Mouse (Mus musculus) cerebellum, adult 8-10 months (tissue): ENCODE data around the gene Mindy1.

Source experiments
- DNase-seq: peaks from one replicate; pipeline ENCODE4 v3.0.0; 2022

The Mindy1 gene

DNA sequence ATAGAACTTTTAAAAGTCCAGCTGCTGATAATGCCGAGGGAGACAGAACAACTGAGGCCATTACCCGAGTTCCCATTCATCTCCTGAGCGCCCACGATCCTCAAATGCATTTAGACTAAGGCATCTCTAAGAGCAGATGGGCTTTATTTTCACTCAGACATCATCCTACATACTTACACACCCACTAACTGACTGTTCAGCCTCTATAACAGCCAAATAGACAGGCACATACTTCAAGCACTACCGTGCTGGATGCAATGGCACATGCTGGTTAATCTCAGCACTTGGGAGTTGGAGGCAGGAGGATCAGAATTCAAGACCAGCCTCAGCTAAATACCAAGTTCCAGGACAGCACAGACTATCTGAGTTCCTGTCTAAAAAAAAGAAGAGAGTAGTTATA lies 11.4 kb upstream of the Mindy1 start:
- no peak for DNase-seq

DNA sequence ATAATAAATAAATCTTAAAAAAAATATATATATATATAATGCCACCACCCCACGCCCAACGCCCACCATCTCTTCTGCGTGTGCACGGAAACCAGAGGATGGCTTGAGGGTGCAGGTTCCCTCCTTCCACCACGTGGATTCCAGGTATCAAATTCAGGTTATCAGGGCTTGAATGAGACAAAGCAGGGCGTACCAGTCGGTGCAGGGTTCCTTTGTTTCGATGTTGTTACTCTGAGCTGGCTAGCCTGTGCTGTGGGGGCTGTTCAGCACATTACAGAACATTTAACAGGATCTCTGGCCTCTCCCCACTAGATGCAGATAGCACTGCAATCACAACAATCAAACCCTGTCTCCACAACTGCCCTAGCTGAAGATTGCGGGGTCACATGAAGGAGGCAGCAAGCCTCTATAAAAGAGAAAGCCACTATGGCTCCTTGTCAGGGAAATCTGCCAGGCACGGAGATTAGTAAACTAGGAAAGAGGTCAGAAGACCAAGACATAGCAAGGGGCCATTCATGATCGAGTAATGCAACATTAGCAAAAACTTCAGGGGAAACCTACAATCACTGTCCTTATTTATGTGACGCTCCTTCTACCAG lies 10.3 kb upstream of the Mindy1 start:
- no peak for DNase-seq

DNA sequence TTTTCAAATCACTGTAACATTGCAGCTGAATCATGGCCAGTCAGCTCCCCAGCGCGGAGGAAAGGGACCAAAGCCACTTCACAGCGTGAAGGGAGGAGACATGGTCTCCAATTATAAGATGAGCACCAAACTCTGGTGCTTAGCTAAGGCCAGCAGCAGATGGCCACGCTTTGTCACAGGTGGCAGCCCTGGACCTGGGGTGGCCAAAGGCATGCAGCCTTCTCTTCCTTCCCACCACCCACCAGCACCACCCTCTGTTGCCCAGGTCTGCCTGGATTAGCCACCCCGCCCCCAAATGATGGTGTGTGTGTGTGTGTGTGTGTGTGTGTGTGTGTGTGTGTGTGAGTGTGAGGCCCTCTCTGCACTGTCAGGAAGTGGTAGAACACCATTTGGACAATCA lies 7.7 kb upstream of the Mindy1 start:
- DNase-seq = peak; percentile 89

DNA sequence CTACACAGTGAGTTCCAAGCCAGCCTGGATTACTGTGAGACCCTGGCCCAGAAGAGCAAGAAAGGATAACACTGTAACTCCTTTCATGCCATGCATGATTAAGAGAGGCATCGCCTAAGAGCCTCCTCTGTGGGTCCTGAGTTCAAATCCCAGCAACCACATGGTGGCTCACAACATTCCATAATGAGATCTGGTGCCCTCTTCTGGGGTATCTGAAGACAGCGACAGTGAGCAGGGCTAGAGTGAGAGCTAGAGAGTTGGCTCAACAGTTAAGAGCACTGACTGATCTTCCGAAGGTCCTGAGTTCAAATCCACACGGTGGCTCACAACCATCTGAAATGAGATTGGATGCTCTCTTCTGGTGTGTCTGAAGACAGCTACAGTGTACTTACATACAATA lies 6.7 kb upstream of the Mindy1 start:
- DNase-seq = no peak

DNA sequence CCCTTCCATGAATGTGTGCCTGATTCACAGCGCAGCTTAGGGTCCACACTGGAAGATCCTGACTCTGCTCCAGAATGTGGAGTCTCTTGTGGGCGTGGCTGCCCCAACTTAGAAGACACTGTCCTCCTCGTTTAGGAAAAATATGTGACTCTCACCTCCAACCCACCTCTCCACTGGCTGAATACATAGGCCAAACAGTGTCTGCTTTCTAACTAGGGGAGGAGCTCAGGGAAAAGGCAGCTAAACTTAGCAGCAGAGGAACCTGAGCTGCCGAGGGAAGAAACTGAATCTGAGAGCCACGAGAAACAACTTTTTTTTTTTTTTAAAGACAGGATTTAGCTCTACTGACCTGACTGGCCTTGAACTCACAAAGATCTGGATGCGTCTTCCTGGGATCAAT lies 6.0 kb upstream of the Mindy1 start:
- DNase-seq = no peak

DNA sequence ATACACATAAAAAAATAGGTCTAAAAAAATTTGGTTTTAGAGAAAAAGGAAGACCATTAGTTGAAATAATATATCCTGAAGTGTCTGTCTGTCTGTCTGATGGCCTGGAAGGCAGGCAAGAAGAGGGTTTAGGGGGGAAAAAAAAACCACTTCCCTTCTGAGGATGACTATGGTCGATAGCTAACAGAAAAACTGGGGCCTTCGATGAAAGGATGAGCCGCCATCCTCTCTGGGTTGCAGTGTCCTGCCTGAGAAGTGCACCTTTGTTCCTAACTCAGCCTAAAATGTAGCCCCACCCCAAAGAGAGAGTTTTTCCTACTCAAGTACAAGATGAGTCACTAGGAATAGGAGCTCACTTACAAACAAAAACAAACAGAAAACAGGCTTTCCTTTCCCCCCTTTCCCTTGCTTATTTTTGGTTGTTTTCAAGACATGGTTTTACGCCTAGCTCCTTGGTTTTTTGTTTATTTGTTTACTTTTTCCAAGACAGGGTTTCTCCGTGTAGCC lies 4.7 kb upstream of the Mindy1 start:
- no peak for DNase-seq

DNA sequence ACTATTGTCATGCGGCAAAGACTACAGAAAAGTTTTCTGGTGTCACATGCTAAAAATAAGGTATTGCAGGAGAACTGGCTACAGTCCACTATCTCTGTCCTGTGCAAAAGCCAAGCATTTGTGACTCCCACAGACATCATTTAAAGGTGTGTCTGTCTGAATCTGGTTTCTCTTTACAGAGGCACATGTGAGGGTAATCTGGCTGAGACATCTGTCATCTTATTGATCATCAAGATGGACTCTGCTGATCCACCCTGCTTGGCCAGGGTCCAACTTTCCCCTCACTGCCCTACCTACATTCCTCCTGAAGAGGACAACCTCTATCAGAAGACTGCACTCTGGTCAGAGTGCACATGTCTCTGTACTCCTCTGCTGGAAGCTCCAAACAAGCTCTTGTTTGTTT lies 4.0 kb upstream of the Mindy1 start:
- no peak for DNase-seq

DNA sequence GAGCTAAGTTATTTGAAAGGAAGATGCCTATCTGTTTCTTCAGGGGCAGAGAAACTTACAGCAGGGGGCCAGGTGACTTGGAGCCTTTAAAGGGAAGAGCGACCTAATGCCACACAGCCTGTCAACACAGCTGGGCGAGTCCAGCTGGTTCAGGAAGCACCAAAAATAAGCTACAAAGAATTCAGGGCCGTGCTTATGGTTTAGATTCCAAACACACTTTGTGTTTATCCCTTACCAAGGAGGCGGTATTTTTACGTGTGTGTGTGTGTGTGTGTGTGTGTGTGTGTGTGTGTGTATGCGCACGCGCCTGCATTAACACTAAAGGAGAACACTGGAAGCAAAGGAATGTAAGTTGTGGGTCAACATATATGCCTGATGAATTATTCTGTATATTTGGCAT lies 398 bp upstream of the Mindy1 start:
- DNase-seq = no peak

DNA sequence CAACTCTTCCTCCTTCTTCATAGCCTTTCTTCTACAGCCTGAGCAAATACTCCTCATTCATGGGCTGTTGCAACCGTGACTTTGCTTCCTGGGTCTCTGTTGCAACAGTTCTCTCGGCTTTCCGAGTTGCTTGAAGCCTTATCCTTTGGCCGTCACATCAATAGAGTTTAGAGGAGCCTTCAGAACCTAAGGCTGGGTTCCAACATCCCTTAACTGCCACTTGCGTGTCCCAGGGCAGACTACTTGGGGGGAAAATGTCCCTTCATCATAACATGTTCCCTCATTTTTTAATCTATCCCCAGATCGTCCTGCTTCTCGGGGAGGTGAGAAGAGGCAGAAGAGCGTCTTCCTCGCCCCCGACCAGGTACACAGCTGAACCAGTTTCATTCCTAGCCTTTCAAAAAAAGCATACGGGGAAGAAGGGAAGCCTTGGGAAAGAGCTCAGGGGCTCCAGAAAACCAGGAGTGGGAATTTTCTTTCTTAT lies 1.3 kb downstream of the Mindy1 start:
- no peak for DNase-seq

DNA sequence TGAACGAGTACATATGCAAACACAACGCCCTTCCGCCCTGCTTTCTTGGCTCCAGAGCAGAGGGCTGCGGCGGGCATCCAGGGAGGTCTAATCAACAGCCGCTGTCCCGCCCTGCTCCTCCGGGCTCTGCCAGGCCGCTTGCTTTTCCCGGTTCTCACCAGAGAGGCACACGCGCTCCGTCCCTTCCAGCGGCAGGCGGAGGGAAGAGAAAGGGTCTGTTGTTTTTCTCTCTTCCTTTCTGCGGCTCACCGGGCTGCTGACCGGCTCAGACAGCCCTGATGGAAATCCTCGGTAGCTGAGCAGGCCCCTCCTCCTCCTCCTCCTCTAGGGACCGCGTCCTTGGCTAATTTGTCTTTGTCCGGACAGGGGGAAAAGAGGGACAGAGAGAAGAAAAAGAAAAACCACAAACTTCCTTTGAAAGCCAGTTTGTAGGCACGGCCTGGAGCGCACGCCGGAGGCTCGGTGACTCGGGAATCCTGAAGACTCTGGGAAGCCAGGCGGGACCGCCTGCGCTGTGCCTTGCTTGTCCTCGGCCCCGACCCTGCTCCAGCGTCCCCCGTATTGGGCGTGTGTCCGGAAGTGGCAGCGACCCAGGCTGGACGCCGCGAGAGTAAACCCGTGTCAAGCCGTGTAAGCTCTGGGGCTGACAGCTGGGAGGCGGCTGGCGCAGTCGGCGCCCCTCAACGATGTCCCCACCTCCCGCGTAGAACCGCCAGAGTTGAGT lies 1.9 kb downstream of the Mindy1 start:
- DNase-seq = peak; percentile 79

DNA sequence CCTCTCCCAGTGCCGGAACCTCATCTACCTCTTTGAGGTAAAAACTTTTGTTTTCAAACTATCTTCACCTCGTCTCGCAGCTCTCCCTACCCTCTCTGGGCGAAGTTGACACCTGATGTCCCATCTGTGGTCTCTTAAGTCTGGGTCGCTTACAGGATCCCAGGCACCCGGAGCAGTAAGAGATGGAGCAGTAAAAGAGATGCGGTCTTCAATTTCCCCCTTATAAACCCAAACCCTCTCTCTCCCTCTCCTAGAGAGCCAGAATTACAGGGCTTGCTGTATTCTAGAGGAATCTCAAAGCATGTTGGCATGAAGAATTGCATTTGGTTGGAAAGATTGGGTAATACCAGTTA lies 2.4 kb downstream of the Mindy1 start:
- no peak for DNase-seq

DNA sequence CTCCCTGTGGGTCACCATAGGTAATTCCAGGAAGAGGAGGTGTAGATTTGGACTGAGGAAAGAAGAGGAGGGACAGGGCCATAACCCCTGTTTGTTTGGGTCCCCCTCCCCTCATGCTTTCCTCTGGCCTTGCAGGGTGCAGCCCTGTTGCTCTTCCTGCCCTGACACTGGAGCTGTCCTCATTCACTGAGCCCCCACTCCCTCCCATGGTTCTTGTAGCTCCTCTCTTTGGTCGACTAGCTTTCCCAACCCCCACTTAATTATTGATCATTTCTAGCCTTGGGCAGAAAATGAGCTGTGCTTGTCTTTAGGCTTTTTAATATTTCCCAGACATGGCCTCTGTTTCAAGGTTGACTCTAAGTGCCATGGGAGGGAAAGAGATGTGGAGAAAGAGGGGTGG lies 2.9 kb downstream of the Mindy1 start:
- no peak for DNase-seq

DNA sequence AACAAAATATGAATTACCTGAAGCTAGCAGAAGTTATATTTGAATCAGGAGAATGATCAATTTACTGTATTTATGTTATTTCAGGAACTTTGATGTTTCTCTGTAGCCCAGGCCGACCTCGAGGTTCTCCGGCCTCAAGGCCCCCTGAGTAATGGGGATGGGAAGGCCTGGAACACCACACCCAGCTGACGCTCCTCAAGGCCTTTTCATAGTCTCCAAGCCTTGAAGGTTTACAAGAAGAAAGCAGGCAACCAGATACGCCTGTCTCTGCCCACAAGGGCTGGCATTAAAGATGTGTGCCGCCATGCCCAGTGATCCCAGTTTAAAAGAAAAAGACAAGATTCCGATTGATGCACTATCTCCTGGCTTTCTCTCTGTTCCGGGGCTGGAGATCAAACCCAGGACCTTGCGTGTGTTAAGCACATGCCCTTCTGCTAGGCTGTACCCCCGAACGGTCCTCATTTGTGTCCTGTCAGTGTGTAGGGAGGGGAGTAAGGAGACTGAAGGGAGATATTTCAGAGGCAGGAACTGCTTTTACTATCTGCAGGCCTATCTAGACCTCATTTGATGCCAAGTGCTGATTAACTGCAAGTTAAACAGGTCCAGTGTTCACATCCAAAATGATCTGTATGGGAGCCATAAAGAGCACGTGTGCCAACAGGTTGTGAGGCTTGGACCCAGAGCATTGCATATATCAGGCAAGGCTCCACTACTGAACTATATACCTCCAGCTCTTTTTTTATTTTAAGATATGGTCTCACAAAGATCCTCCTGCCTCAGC lies 3.5 kb downstream of the Mindy1 start:
- DNase-seq = no peak

DNA sequence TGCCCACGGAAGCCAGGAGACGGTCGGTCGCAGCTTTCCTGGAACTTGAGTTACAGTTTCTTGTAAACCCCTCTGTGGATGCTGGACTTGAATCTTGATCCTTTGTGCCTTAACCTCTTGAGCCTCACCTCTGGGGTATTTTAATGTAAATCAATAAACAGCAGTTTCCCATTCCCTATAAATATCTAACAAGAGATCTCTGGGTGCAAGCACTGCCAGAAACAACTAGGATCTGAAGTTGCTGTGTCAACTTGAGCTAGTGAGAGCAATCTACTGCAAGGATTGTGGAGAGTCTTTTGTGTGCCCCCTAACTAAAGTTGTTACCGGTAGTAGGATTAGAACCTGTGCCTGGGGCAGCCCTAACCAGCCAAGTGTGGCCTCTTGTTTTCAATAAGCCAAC lies 4.2 kb downstream of the Mindy1 start:
- DNase-seq = no peak

DNA sequence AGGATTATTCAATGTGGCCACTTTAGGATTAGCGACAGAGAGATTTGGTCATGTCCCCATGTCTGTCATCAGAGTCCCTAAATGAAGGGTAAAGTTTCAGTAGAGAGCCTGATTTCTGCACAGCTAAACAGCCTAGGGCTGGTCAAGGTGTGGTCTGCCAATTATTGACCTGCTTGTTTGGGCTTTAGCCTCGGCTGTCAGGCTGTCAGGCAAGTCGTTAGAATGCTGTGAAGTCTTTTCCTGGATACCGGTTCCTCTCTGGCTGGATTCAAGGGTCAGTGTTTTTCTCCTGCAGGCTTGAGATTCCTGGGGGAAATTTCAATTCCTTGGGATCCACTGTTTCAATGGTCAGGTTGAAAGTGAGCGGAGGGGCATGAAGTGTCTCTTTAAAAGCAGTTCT lies 4.9 kb downstream of the Mindy1 start:
- DNase-seq = no peak

DNA sequence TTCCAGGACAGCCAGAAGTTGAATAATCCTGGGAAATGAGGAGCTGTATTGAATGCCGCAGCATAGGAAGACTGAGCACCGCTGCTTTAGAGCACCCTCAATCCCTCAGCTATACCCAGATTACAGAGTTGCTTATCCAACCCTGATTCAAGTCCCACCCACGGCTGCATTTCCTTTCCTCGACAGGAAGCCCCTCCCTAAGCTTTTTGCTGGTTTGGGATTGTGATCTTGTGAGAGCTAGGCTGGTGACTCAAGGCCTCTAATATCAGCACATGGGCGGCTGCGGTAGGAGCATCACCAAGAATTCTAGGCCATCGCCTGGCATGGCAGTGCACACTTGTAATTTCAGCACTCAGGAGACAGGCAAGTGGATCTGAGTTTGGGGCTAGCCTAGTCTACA lies 5.4 kb downstream of the Mindy1 start:
- DNase-seq = no peak

DNA sequence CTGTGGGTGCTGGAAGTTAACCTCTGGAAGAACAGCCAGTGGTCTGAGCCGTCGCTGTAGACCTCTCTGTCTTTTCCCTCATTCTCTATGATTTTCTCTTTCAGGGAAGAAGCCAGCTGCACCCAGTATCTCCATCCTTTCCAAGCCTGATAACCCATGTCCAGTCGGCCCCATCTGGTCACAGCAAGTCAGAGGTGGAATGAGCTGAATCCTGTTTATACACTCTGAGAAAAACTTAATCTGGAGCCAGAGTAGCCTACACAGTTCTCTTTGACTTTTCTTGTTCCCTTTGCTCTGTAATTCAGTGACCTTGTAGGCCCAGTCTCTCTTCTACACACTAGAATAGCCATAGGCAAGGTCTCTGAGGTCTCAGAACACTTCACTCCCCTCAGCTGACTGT lies 6.4 kb downstream of the Mindy1 start:
- DNase-seq = no peak

DNA sequence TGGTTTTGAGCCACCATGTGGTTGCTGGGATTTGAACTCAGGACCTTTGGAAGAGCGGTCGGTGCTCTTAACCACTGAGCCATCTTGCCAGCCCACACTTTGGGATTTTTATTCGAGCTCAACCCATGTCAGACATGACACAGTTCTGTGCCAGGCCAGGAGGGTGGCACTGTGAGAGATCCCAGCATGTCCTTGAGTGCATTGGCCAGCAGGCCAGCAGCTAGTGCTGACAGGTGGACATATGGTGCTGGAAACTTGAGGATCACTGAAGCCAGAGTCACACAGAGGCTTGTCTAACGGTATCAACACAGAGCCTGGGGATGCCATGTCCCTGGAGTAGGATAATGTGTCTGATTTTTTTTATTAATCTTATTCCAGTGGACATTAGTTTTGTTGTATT lies 8.3 kb downstream of the Mindy1 start:
- peak; percentile 75 for DNase-seq

DNA sequence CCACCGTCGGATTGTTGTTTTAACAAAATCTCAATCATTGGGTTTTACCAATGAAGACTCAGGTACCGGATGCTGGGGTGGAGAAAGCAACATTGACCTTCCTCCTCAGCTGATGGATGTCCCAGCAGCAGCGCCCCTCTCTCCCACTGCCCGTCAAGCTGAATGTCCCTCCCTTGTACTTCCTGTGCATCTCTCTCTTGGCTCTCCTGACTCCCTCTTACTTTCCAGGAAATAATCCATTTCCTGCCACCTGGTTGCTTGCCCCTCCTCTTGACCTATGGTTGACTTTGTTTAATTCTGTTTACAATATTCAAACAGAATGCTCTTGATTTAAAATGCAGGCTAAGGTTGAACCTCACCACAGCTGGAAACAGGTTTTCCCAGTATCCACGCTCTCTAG lies 9.0 kb downstream of the Mindy1 start:
- no peak for DNase-seq

DNA sequence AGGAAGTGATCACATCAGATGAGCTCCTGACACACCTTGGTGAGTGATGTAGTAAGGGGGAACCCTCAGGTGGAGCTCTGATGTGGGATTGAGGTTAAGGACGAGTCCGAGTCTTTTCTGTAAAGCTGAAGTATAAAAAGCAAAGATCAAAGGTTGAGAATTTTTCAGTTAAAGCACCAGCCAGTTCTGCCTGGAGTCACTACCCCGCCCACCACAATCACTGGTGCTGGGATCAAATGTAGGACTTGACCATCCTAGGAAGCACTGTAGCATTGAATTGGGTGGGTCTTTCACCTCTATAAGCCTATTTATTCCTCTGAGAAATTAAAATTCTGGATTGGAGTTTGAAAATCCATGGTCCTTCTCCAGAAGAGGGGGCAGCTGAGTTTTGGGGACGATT lies 9.9 kb downstream of the Mindy1 start:
- DNase-seq = no peak

DNA sequence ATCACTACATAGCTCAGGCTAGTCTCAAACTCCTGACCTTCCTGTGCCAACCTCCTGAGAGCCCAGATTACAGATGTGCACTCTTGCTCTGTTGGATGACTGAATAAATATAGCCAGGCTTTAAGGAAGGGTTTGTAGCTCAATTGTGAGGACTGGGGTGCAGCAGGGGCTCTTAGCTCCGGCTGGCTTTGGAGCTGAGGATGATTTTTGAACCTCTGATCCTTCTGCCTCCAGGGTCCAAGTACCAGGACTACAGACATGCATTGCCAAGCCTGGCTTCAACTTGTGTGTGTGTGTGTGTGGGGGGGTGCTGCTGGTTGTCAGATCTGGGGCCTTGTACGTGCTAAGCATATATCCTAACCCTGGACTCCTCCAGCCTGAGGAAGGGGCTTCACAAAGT lies 11.8 kb downstream of the Mindy1 start:
- DNase-seq = no peak

DNA sequence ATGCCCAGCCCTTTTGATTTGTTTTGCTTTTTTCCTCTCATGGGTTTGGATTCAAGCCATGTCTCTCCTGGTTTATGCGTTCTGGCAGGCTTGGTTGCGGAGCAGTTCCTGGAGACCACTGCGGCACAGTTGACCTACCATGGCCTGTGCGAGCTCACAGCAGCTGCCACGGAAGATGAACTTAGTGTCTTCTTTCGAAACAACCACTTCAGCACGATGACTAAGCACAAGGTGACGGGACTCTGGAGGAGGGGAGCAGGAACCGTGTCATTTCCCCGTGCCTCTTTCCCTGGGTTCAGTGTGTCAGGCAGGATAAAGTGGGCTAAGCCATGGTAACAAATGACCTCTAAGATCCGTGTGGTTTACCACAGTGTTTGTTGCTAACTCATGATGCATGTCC lies 12.4 kb downstream of the Mindy1 start:
- DNase-seq = no peak

DNA sequence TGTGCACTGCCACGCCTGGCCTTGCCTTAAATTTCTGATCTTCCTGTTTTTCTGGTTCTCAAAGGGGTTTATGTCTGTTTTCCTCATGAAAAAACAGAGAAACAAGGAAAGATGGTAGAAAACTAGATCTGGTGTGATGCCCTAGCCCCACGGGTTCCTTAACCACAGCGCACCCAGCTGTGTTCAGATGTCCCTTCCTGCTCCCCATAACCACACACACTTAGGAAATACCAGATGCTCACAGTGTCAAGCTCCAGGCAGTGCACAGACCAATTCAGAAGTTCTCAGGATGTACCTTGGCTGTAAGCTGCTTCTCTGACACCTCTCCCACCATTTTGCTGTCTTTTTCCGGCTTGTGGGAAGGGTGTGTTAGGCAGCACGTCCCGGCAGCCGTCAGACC lies 13.2 kb downstream of the Mindy1 start:
- no peak for DNase-seq

DNA sequence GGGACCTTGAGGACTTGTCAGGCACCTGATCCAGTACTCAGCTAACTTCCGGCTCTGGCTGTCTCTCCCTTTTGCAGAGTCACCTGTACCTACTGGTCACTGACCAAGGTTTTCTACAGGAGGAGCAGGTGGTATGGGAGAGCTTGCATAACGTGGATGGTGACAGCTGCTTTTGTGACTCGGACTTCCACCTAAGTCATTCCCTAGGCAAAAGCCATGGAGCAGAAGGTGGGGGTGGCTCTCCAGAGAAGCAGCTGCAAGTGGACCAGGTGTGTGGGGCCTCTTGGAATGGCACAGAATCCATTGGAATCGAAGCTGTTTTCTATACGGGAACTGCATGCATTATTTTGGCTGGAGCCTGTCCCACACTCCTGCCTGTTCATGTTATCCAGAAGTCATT lies 13.6 kb downstream of the Mindy1 start:
- no peak for DNase-seq
